Mouse (Mus musculus): ENCODE results near the gene Pla2g1b. TPM values are rescaled to one million over a fixed set of nuclear protein-coding genes. Genes with fewer than 3 reads are reported as not detected.
A peak's percentile ranks its signal among the peaks of the same experiment; 100 is the strongest.
"Not testable (repeated sequence)": the region's sequence is repeated elsewhere in the genome, so short reads cannot be mapped to it uniquely, and the experiment has no call there.

The Pla2g1b gene
- total and polyA plus RNA-seq, 2 experiments: 2.7 TPM; not detected in 1

DNA sequence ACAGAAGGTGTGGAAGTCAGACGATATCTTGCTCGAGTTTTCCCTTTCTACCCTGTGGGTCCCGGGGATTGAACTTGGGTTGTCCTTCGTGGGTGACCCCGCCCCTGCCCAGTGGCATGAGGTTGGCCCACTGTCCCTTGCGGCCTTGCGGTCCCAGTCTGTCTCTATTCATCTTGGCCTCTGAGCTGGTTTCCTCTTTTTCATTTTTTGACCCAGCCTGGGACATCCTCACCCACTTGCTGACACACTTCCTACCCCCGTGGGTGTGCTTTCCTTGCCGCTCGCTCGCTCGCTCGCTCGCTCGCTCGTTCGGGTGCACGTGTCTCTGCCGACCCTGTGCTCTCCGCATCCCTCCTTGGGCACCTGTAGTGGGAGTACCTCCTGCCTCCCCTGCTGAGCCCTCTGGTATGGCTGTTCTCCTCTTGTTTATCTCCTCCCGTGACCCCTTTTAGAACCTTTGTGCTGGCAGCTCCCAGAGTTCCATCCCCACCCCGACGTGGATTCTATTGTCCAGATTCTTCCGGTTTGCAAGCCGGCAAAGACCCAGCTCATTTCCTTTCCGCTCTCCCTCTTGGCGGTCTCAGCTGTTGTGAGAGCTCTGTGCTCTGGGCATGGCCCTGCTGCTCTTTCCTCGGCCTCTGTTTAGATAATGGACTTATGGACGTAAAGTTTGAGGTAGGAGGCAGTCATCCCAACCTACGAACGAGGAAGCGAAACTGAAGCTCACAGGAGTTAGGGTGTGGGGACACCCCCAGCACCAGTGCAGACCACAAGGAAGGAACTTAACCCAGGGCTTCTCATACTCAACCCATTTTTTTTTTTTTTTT lies 50.2 kb downstream of the Pla2g1b start:
- Histone ChIP-seq H3K79me2 (ENCODE audit: control insufficient read depth, insufficient read depth, low read length) (peaks cover 27% of the 10 kb centered on the region; the same call in 1 of the 2 replicates), H3K9ac (ENCODE audit: low read depth, low read length) (peak overlapping the region; percentile 44), H3K4me1 (ENCODE audit: control insufficient read depth, insufficient read depth, low read length) (peaks cover 49% of the 10 kb centered on the region), H3K4me3 (ENCODE audit: insufficient read depth, low read depth, low read length) (peak overlapping the region; percentile 42; the same call in 1 of the 2 replicates), H3K27me3 (ENCODE audit: control insufficient read depth, insufficient read depth, low read length) (no peaks in the 10 kb centered on the region), H3K27ac (replicated peaks; ENCODE audit: insufficient read depth, low read depth, low read length) (peak overlapping the region; percentile 81), H3K36me3 (ENCODE audit: control insufficient read depth, insufficient read depth, low read length) (no peaks in the 10 kb centered on the region)
- TF ChIP-seq CTCF (IDR thresholded peaks at IDR 0.05; ENCODE audit: low read depth, low read length): no peak
- 66% methylated on average over 32 of the region's 32 CpGs for WGBS
- DNase-seq (ENCODE audit: extremely low read depth, low read depth, low spot score): peak; percentile 53

- H3K4me3 ChIP-seq (ENCODE audit: insufficient read depth, low read depth, low read length): no peak overlapping the region
- no peak for DNase-seq (ENCODE audit: extremely low read depth, low read depth, low spot score)
- H3K9ac ChIP-seq (ENCODE audit: low read depth, low read length): no peak overlapping the region
- peaks cover 46% of the 10 kb centered on the region for H3K4me1 ChIP-seq (ENCODE audit: control insufficient read depth, insufficient read depth, low read length)
- peaks cover 22% of the 10 kb centered on the region; the same call in 1 of the 2 replicates for H3K79me2 ChIP-seq (ENCODE audit: control insufficient read depth, insufficient read depth, low read length)
- TF ChIP-seq CTCF (IDR thresholded peaks at IDR 0.05; ENCODE audit: low read depth, low read length) (no peak), POLR2A (IDR thresholded peaks at IDR 0.05; ENCODE audit: extremely low read depth, insufficient read depth, low read length) (no peak)
- H3K27me3 ChIP-seq (ENCODE audit: control insufficient read depth, insufficient read depth, low read length): no peaks in the 10 kb centered on the region
- H3K36me3 ChIP-seq (ENCODE audit: control insufficient read depth, insufficient read depth, low read length): no peaks in the 10 kb centered on the region
- H3K27ac ChIP-seq (replicated peaks; ENCODE audit: insufficient read depth, low read depth, low read length): peak overlapping the region; percentile 81
- 57% methylated on average over 7 of the region's 7 CpGs for WGBS
These were observed 50.8 kb downstream of the Pla2g1b start for GRCm38 (mm10) chr5:115516908-115517307.

DNA sequence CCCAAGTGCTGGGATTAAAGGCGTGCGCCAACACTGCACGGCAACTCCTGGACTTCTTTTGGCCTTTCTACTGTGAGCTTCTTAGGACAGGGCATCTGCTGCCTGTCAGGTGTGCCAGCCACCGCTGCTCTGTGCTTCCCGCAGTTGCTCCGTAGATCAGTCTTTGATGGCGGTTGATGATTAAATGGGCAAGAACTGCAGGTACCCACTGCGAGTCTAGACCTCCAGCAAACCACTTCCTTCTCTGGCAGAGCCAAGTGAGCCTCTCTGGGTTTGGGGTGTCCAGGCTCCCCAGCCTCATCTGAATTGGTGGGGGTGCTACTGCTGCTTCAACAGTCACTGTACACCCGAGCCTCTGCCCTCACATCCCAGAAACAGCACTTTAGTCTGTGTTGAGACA lies 51.4 kb downstream of the Pla2g1b start:
- Histone ChIP-seq H3K9ac (ENCODE audit: low read depth, low read length) (no peak overlapping the region), H3K79me2 (ENCODE audit: control insufficient read depth, insufficient read depth, low read length) (peaks cover 19% of the 10 kb centered on the region; the same call in 1 of the 2 replicates), H3K27ac (replicated peaks; ENCODE audit: insufficient read depth, low read depth, low read length) (0 out of 2 replicates have a peak overlapping the region, but pooled peaks have one; percentile 14), H3K4me1 (ENCODE audit: control insufficient read depth, insufficient read depth, low read length) (peaks cover 47% of the 10 kb centered on the region), H3K36me3 (ENCODE audit: control insufficient read depth, insufficient read depth, low read length) (no peaks in the 10 kb centered on the region), H3K27me3 (ENCODE audit: control insufficient read depth, insufficient read depth, low read length) (no peaks in the 10 kb centered on the region), H3K4me3 (ENCODE audit: insufficient read depth, low read depth, low read length) (no peak overlapping the region)
- no peak for TF ChIP-seq POLR2A (IDR thresholded peaks at IDR 0.05; ENCODE audit: extremely low read depth, insufficient read depth, low read length)
- no peak for TF ChIP-seq CTCF (IDR thresholded peaks at IDR 0.05; ENCODE audit: low read depth, low read length)
- WGBS: 68% methylated on average over 9 of the region's 9 CpGs
- no peak for DNase-seq (ENCODE audit: extremely low read depth, low read depth, low spot score)

- not testable (repeated sequence) for H3K4me3 ChIP-seq (ENCODE audit: insufficient read depth, low read depth, low read length); H3K27ac ChIP-seq (replicated peaks; ENCODE audit: insufficient read depth, low read depth, low read length); H3K36me3 ChIP-seq (ENCODE audit: control insufficient read depth, insufficient read depth, low read length); DNase-seq (ENCODE audit: extremely low read depth, low read depth, low spot score); H3K27me3 ChIP-seq (ENCODE audit: control insufficient read depth, insufficient read depth, low read length); H3K9ac ChIP-seq (ENCODE audit: low read depth, low read length)
- peaks cover 21% of the 10 kb centered on the region; the same call in 1 of the 2 replicates for H3K79me2 ChIP-seq (ENCODE audit: control insufficient read depth, insufficient read depth, low read length)
- WGBS: 91% methylated on average over 8 of the region's 8 CpGs
- peaks cover 48% of the 10 kb centered on the region for H3K4me1 ChIP-seq (ENCODE audit: control insufficient read depth, insufficient read depth, low read length)
These were observed 52.2 kb downstream of the Pla2g1b start for GRCm38 (mm10) chr5:115518214-115518613.

DNA sequence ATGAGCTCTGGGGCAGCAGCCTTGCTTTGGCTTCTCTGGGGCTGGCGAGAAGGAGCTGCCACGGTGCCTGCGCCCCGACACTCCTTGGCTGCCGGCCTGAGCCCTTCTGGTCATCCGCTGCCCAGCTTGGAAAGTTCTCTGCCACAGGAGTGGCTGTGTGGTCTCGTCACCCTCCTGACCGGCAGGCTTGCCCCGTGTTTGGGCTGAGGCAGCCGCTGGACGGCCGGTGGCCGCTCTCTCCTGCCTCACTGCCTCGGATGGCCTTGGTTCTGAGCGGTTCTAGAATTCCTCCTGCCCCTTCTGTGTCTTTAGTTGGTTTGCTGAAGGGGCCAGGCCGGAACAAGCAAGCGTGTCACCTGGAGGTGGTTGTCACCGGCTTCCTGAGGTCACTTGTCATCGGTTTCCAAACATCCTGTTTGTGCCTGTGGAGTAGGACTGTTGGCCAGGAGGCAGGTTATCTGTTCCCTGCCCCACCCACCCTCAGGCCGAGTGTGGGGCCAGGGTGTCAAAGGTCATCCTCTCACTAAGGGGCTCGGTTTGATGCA lies 54.3 kb downstream of the Pla2g1b start:
- Histone ChIP-seq H3K27ac (replicated peaks; ENCODE audit: insufficient read depth, low read depth, low read length) (peak overlapping the region; percentile 97), H3K9ac (ENCODE audit: low read depth, low read length) (peak overlapping the region; percentile 67), H3K27me3 (ENCODE audit: control insufficient read depth, insufficient read depth, low read length) (no peaks in the 10 kb centered on the region), H3K36me3 (ENCODE audit: control insufficient read depth, insufficient read depth, low read length) (no peaks in the 10 kb centered on the region), H3K79me2 (ENCODE audit: control insufficient read depth, insufficient read depth, low read length) (peaks cover 38% of the 10 kb centered on the region), H3K4me3 (ENCODE audit: insufficient read depth, low read depth, low read length) (peak overlapping the region; percentile 51), H3K4me1 (ENCODE audit: control insufficient read depth, insufficient read depth, low read length) (peaks cover 46% of the 10 kb centered on the region)
- TF ChIP-seq POLR2A (IDR thresholded peaks at IDR 0.05; ENCODE audit: extremely low read depth, insufficient read depth, low read length) (peak; percentile 48; the same call in 1 of the 2 replicates), CTCF (IDR thresholded peaks at IDR 0.05; ENCODE audit: low read depth, low read length) (no peak)
- DNase-seq (ENCODE audit: extremely low read depth, low read depth, low spot score): peak; percentile 94
- 5% methylated on average over 21 of the region's 21 CpGs for WGBS

Measured in liver, adult 2 months (tissue).